Mouse (Mus musculus) kidney, embryonic 14.5 days (tissue): Measurements from ENCODE around the gene Dgcr2. TPM values are rescaled to one million over a fixed set of nuclear protein-coding genes. Genes with fewer than 3 reads are reported as not detected.
A peak's percentile ranks its signal among the peaks of the same experiment; 100 is the strongest.

ENCODE experiments used
- ATAC-seq: fragments of 200-750 bp; cut with Nextera tagmentation; 2 replicates; pipeline ENCODE4 v1.8.0; 2017; ENCODE audit warnings: moderate number of reproducible peaks, mild to moderate bottlenecking, moderate TSS enrichment, moderate library complexity; ENCODE audit not compliant: low FRiP score, low TSS enrichment
- H3K27ac ChIP-seq: fragments of 300-500 bp; sonication (generic); 2 replicates; pipeline ENCODE4 v1.5.1; 2014; ENCODE audit warnings: low read depth, mild to moderate bottlenecking, low read length, moderate library complexity, mixed read lengths
- H3K27me3 ChIP-seq: fragments of 300-500 bp; sonication (generic); 2 replicates; pipeline ENCODE4 v1.6.1; 2014; ENCODE audit warnings: mild to moderate bottlenecking, low read length; ENCODE audit not compliant: control insufficient read depth, insufficient read depth
- H3K36me3 ChIP-seq: fragments of 300-500 bp; sonication (generic); 2 replicates; pipeline ENCODE4 v1.6.1; 2014; ENCODE audit warnings: low read length, mixed read lengths; ENCODE audit not compliant: control insufficient read depth, insufficient read depth
- H3K4me1 ChIP-seq: fragments of 300-500 bp; sonication (generic); 2 replicates; pipeline ENCODE4 v1.6.1; 2014; ENCODE audit warnings: low read length, mixed read lengths; ENCODE audit not compliant: control insufficient read depth, insufficient read depth
- H3K4me2 ChIP-seq: fragments of 300-500 bp; sonication (generic); replicated peaks from 2 replicates; pipeline ENCODE4 v1.6.1; 2014; ENCODE audit warnings: low read depth, mild to moderate bottlenecking, low read length
- H3K4me3 ChIP-seq: fragments of 300-500 bp; sonication (generic); 2 replicates; pipeline ENCODE4 v1.5.1; 2014; ENCODE audit warnings: mild to moderate bottlenecking, low read length
- H3K9ac ChIP-seq: fragments of 300-500 bp; sonication (generic); 2 replicates; pipeline ENCODE4 v1.6.1; 2014; ENCODE audit warnings: low read depth, mild to moderate bottlenecking, low read length, moderate library complexity
- H3K9me3 ChIP-seq: fragments of 300-500 bp; sonication (generic); 2 replicates; pipeline ENCODE4 v1.6.1; 2016; ENCODE audit warnings: low read length; ENCODE audit not compliant: control insufficient read depth
- WGBS: fragments of 180-500 bp; shearing (Covaris S2); extraction: QIAGEN DNeasy Blood & Tissue Kit; methylation state at CpG from one replicate; pipeline ENCODE4 v1.1.7; 2014; 5-methylcytosine and 5-hydroxymethylcytosine counted together
- polyA plus RNA-seq: library from polyadenylated mRNA; unstranded; fragments of >200 nt; fragmentation: Nextera tagmentation; extraction: Ambion mirVana; gene quantifications from 2 replicates; pipeline ENCODE4 v1.2.1, GENCODE M21; 2014

Gene Dgcr2
- polyA plus RNA-seq, 1 experiment from 2014 or later, result 91.7 TPM

GRCm38 (mm10) chr16:17921325-17922162 lies 23.2 kb upstream of the Dgcr2 start:
- peaks cover 18% of the 10 kb centered on the region for H3K36me3 ChIP-seq
- peak overlapping the region; percentile 94 for H3K4me2 ChIP-seq
- peaks cover 10% of the 10 kb centered on the region for H3K4me1 ChIP-seq
- H3K27me3 ChIP-seq, result peaks cover 25% of the 10 kb centered on the region
- WGBS, result 2% methylated on average over 46 of the region's 47 CpGs
- peak overlapping the region; percentile 79 for H3K4me3 ChIP-seq
- ATAC-seq, result peak; percentile 96
- H3K9ac ChIP-seq, result peak overlapping the region; percentile 85
- no peaks in the 10 kb centered on the region for H3K9me3 ChIP-seq
- peak overlapping the region; percentile 78 for H3K27ac ChIP-seq

GRCm38 (mm10) chr16:17920586-17920985 lies 22.2 kb upstream of the Dgcr2 start:
- Histone ChIP-seq H3K36me3 (peaks cover 12% of the 10 kb centered on the region), H3K9ac (peak overlapping the region; percentile 32; the same call in 1 of the 2 replicates), H3K4me1 (peaks cover 10% of the 10 kb centered on the region; the same call in 1 of the 2 replicates), H3K4me3 (no peak overlapping the region), H3K27me3 (peaks cover 34% of the 10 kb centered on the region), H3K4me2 (0 out of 2 replicates have a peak overlapping the region, but pooled peaks have one; percentile 74), H3K27ac (no peak overlapping the region), H3K9me3 (no peaks in the 10 kb centered on the region)
- no peak for ATAC-seq
- WGBS, result 9% methylated on average over 20 of the region's 20 CpGs

- Histone ChIP-seq H3K4me3 (peak within 1 kb of the TSS; percentile 38), H3K4me2 (peak within 1 kb of the TSS; percentile 60), H3K9me3 (no peaks in the 10 kb centered on the region), H3K9ac (peak within 1 kb of the TSS; percentile 8; the same call in 1 of the 2 replicates), H3K4me1 (peaks cover 17% of the 10 kb centered on the region), H3K27ac (no peak within 1 kb of the TSS), H3K36me3 (no peaks in the 10 kb centered on the region), H3K27me3 (peaks cover 63% of the 10 kb centered on the region)
- WGBS, result under 1% methylated on average over 106 of the region's 106 CpGs
- ATAC-seq, result no peak
These were observed 16.2 kb upstream of the Dgcr2 start, which contains the start of gene Gsc2 for GRCm38 (mm10) chr16:17914307-17915249. Gsc2 (minus strand) TSS chr16:17915059.

- H3K36me3 ChIP-seq, result peaks cover 30% of the 10 kb centered on the region
- ATAC-seq, result peak; percentile 92
- H3K4me1 ChIP-seq, result peaks cover 17% of the 10 kb centered on the region
- peak within 1 kb of the TSS; percentile 65 for H3K9ac ChIP-seq
- H3K9me3 ChIP-seq, result no peaks in the 10 kb centered on the region
- under 1% methylated on average over 35 of the region's 35 CpGs for WGBS
- peaks cover 41% of the 10 kb centered on the region for H3K27me3 ChIP-seq
- no peak within 1 kb of the TSS for H3K27ac ChIP-seq
- H3K4me2 ChIP-seq, result peak within 1 kb of the TSS; percentile 77
- H3K4me3 ChIP-seq, result peak within 1 kb of the TSS; percentile 61
These were observed 12.8 kb upstream of the Dgcr2 start, which contains the start of gene Ess2 for GRCm38 (mm10) chr16:17911052-17911595. Ess2 (minus strand) TSS chr16:17911348.

- ATAC-seq, result no peak
- Histone ChIP-seq H3K27me3 (no peaks in the 10 kb centered on the region), H3K4me3 (no peak overlapping the region), H3K4me1 (no peaks in the 10 kb centered on the region), H3K4me2 (no peak overlapping the region), H3K9ac (no peak overlapping the region), H3K27ac (no peak overlapping the region), H3K9me3 (no peaks in the 10 kb centered on the region), H3K36me3 (peaks cover 20% of the 10 kb centered on the region)
These were observed 2.3 kb downstream of the Dgcr2 start for GRCm38 (mm10) chr16:17896091-17896490.

GRCm38 (mm10) chr16:17893923-17894322 lies 4.4 kb downstream of the Dgcr2 start, which contains the start of gene Tssk1:
Tssk1 (plus strand) TSS chr16:17894223.
- Histone ChIP-seq H3K27me3 (no peaks in the 10 kb centered on the region), H3K9me3 (no peaks in the 10 kb centered on the region), H3K36me3 (peaks cover 3% of the 10 kb centered on the region; the same call in 1 of the 2 replicates), H3K4me1 (peaks cover 11% of the 10 kb centered on the region), H3K9ac (no peak within 1 kb of the TSS), H3K4me3 (no peak within 1 kb of the TSS), H3K27ac (no peak within 1 kb of the TSS), H3K4me2 (no peak within 1 kb of the TSS)
- 75% methylated on average over 2 of the region's 2 CpGs for WGBS
- no peak for ATAC-seq

GRCm38 (mm10) chr16:17892606-17893005 lies 5.8 kb downstream of the Dgcr2 start:
- H3K4me1 ChIP-seq, result peaks cover 11% of the 10 kb centered on the region
- no peaks in the 10 kb centered on the region for H3K9me3 ChIP-seq
- 74% methylated on average over 3 of the region's 3 CpGs for WGBS
- no peak overlapping the region for H3K4me3 ChIP-seq
- no peak for ATAC-seq
- no peaks in the 10 kb centered on the region for H3K27me3 ChIP-seq
- peaks cover 3% of the 10 kb centered on the region; the same call in 1 of the 2 replicates for H3K36me3 ChIP-seq
- H3K4me2 ChIP-seq, result no peak overlapping the region
- no peak overlapping the region for H3K27ac ChIP-seq
- no peak overlapping the region for H3K9ac ChIP-seq

- H3K27me3 ChIP-seq, result no peaks in the 10 kb centered on the region
- under 1% methylated on average over 35 of the region's 38 CpGs for WGBS
- H3K4me1 ChIP-seq, result peaks cover 11% of the 10 kb centered on the region
- peak within 1 kb of the TSS; percentile 92 for H3K27ac ChIP-seq
- ATAC-seq, result peak; percentile 98
- H3K4me3 ChIP-seq, result peak within 1 kb of the TSS; percentile 97
- no peaks in the 10 kb centered on the region for H3K9me3 ChIP-seq
- peaks cover 3% of the 10 kb centered on the region; the same call in 1 of the 2 replicates for H3K36me3 ChIP-seq
- peak within 1 kb of the TSS; percentile 91 for H3K4me2 ChIP-seq
- H3K9ac ChIP-seq, result peak within 1 kb of the TSS; percentile 96
These were observed 6.8 kb downstream of the Dgcr2 start, which contains the start of gene Gm20518 for GRCm38 (mm10) chr16:17891567-17891959. Gm20518 (minus strand) TSS chr16:17891671.
